Mouse (Mus musculus) embryonic facial prominence, embryonic 11.5 days (tissue): Measurements from ENCODE around the gene Abhd5. TPM values are rescaled to one million over a fixed set of nuclear protein-coding genes. Genes with fewer than 3 reads are reported as not detected.

Experiments used
- ATAC-seq: fragments of 200-750 bp; cut with Nextera tagmentation; replicated peaks from 2 replicates; pipeline ENCODE4 v1.8.0; 2017; ENCODE audit warnings: low read depth; ENCODE audit not compliant: insufficient number of reproducible peaks, low FRiP score, low TSS enrichment
- DNase-seq: peaks from one replicate; pipeline ENCODE4 v3.0.0-alpha.2; 2015; ENCODE audit warnings: low spot score
- H3K27ac ChIP-seq: fragments of 300-500 bp; sonication (generic); replicated peaks from 2 replicates; pipeline ENCODE4 v1.5.1; 2014; ENCODE audit warnings: mild to moderate bottlenecking, low read depth, low read length, control low read depth
- H3K27me3 ChIP-seq: fragments of 300-500 bp; sonication (generic); 2 replicates; pipeline ENCODE4 v1.6.1; 2014; ENCODE audit warnings: mild to moderate bottlenecking, low read length, moderate library complexity, mixed read lengths; ENCODE audit not compliant: control insufficient read depth, insufficient read depth
- H3K36me3 ChIP-seq: fragments of 300-500 bp; sonication (generic); replicated peaks from 2 replicates; pipeline ENCODE4 v1.6.1; 2014; ENCODE audit warnings: low read depth, mild to moderate bottlenecking, low read length, moderate library complexity, mixed read lengths; ENCODE audit not compliant: control insufficient read depth, insufficient read depth
- H3K4me1 ChIP-seq: fragments of 300-500 bp; sonication (generic); 2 replicates; pipeline ENCODE4 v1.6.1; 2014; ENCODE audit warnings: low read length, mixed read lengths; ENCODE audit not compliant: control insufficient read depth, insufficient read depth
- H3K4me2 ChIP-seq: fragments of 300-500 bp; sonication (generic); 2 replicates; pipeline ENCODE4 v1.6.1; 2014; ENCODE audit warnings: low read depth, mild to moderate bottlenecking, control low read depth, low read length, moderate library complexity
- H3K4me3 ChIP-seq: fragments of 300-500 bp; sonication (generic); 2 replicates; pipeline ENCODE4 v1.5.1; 2014; ENCODE audit warnings: low read depth, low read length, control low read depth
- H3K9ac ChIP-seq: fragments of 300-500 bp; sonication (generic); replicated peaks from 2 replicates; pipeline ENCODE4 v1.6.1; 2014; ENCODE audit warnings: mild to moderate bottlenecking, control low read depth, low read length
- H3K9me3 ChIP-seq: fragments of 300-500 bp; sonication (generic); replicated peaks from 2 replicates; pipeline ENCODE4 v1.6.1; 2016; ENCODE audit warnings: mild to moderate bottlenecking, low read length, inconsistent platforms, mixed read lengths; ENCODE audit not compliant: control insufficient read depth
- WGBS: fragments of 180-500 bp; shearing (Covaris S2); extraction: QIAGEN DNeasy Blood & Tissue Kit; methylation state at CpG from one replicate; pipeline ENCODE4 v1.1.7; 2014; 5-methylcytosine and 5-hydroxymethylcytosine counted together
- polyA plus RNA-seq: library from polyadenylated mRNA; unstranded; fragments of >200 nt; fragmentation: Nextera tagmentation; extraction: Ambion mirVana; gene quantifications from 2 replicates; pipeline ENCODE4 v1.2.1, GENCODE M21; 2014

The Abhd5 gene
- polyA plus RNA-seq, 1 experiment from 2014 or later = 29.2 TPM

DNA sequence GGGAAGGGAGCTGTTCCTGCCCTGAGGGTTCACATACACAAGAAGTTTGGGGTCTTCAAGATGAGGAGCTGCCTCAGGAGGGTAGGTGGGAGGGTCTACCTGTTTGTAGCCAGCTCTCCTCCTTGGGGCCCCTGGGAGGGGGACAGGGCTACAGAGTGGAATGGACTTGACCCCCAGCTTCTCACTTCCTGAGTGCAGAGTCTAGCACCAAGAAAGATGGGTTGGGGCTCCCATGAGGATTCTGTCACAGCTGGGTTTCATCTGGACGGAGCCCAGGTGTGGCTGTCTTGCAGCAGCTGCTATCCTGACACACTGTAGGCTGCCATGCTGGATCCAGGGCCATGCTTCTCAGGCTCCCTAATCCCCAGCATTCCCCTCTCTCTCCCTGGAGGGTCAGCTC lies 78.3 kb downstream of the Abhd5 start:
- no peak overlapping the region for H3K4me2 ChIP-seq
- DNase-seq (no peak), ATAC-seq (no peak)
- no peaks in the 10 kb centered on the region for H3K4me1 ChIP-seq
- no peaks in the 10 kb centered on the region for H3K27me3 ChIP-seq
- no peaks in the 10 kb centered on the region for H3K9me3 ChIP-seq
- H3K36me3 ChIP-seq = no peaks in the 10 kb centered on the region
- H3K4me3 ChIP-seq = no peak overlapping the region
- 69% methylated on average over 1 of the region's 1 CpGs for whole genome bisulfite sequencing
- H3K9ac ChIP-seq = no peak overlapping the region
- no peak overlapping the region for H3K27ac ChIP-seq

Other genes starting within 250 kb of the Abhd5 start
- 23.2 and 26.3 TPM in 2 replicates for gene Snrk, start 234.3 kb upstream of the Abhd5 start, polyA plus RNA-seq
- 35.2 and 40.1 TPM in 2 replicates for gene Ano10, start 57.2 kb upstream of the Abhd5 start, polyA plus RNA-seq